Comparison of ENCODE assay signal across 25 mouse cellular contexts in genomic region chr6:73234302-73234900, GRCm38 (mm10). TPM values are rescaled to one million over a fixed set of nuclear protein-coding genes. Genes with fewer than 3 reads are reported as not detected.
A peak's percentile ranks its signal among the peaks of the same experiment; 100 is the strongest.
DNase-seq lines count a peak whose midpoint lies in the region; ATAC-seq and TF ChIP-seq lines count a peak whose summit lies in the region.
"Had no signal": no experiment of that assay in that cellular context is flagged by ENCODE, and none has a peak within 500 bp of the region (broad histone marks: within the 10 kb centered on the region; RNA-seq: fewer than 3 reads in every experiment).

No protein-coding gene starts in this region.

- peak; percentile 98 for ATAC-seq in frontal cortex, adult (ENCODE audit: low TSS enrichment)
- no peak for ATAC-seq in kidney, embryonic 15.5 days (replicated peaks; ENCODE audit: low FRiP score)
- ATAC-seq in midbrain, postnatal 0 days (ENCODE audit: low FRiP score) = no peak
- ATAC-seq in midbrain, embryonic 11.5 days (ENCODE audit: low FRiP score) = no peak
- ATAC-seq: forebrain, postnatal 0 days; intestine, embryonic 16.5 days; liver, embryonic 12.5 days; midbrain, embryonic 13.5 days; Patski had no signal

- H3K4me1 ChIP-seq in kidney, embryonic 15.5 days = no peaks in the 10 kb centered on the region
- H3K4me1 ChIP-seq in midbrain, postnatal 0 days (ENCODE audit: insufficient read depth, low read length) = no peaks in the 10 kb centered on the region
- H3K4me1 ChIP-seq in midbrain, embryonic 11.5 days (ENCODE audit: control insufficient read depth, insufficient read depth, low read length) = no peaks in the 10 kb centered on the region
- H3K4me1 ChIP-seq: embryonic facial prominence, embryonic 12.5 days; heart, embryonic 15.5 days; hindbrain, embryonic 15.5 days; midbrain, embryonic 13.5 days had no signal

- TF ChIP-seq CTCF in midbrain, postnatal 0 days (IDR thresholded peaks at IDR 0.05) = no peak

- H3K4me2 ChIP-seq in kidney, embryonic 15.5 days = no peak overlapping the region
- no peak overlapping the region for H3K4me2 ChIP-seq in midbrain, postnatal 0 days (ENCODE audit: low read depth, low read length, poor library complexity, severe bottlenecking)
- H3K4me2 ChIP-seq in midbrain, embryonic 11.5 days = no peak overlapping the region
- H3K4me2 ChIP-seq: embryonic facial prominence, embryonic 12.5 days; heart, embryonic 15.5 days; hindbrain, embryonic 15.5 days; liver, embryonic 12.5 days; midbrain, embryonic 13.5 days had no signal

- no peaks in the 10 kb centered on the region for H3K36me3 ChIP-seq in kidney, embryonic 15.5 days
- no peaks in the 10 kb centered on the region for H3K36me3 ChIP-seq in midbrain, postnatal 0 days (ENCODE audit: insufficient read depth, low read length)
- H3K36me3 ChIP-seq in midbrain, embryonic 11.5 days (ENCODE audit: control insufficient read depth, insufficient read depth, low read length) = no peaks in the 10 kb centered on the region
- H3K36me3 ChIP-seq: embryonic facial prominence, embryonic 12.5 days; heart, embryonic 15.5 days; hindbrain, embryonic 15.5 days; liver, embryonic 12.5 days; midbrain, embryonic 13.5 days had no signal

- no peak overlapping the region for H3K4me3 ChIP-seq in kidney, embryonic 15.5 days (replicated peaks)
- H3K4me3 ChIP-seq in midbrain, postnatal 0 days (ENCODE audit: low read depth, low read length) = no peak overlapping the region
- H3K4me3 ChIP-seq in midbrain, embryonic 11.5 days (ENCODE audit: low read depth, low read length) = no peak overlapping the region
- H3K4me3 ChIP-seq: embryonic facial prominence, embryonic 12.5 days; gastrocnemius, adult 2 months; heart, embryonic 15.5 days; hindbrain, embryonic 15.5 days; liver, embryonic 12.5 days; midbrain, embryonic 13.5 days had no signal

- H3K9ac ChIP-seq in kidney, embryonic 15.5 days = no peak overlapping the region
- no peak overlapping the region for H3K9ac ChIP-seq in midbrain, postnatal 0 days (replicated peaks; ENCODE audit: low read length, poor library complexity, severe bottlenecking)
- no peak overlapping the region for H3K9ac ChIP-seq in midbrain, embryonic 11.5 days (ENCODE audit: low read length)
- H3K9ac ChIP-seq: embryonic facial prominence, embryonic 12.5 days; forebrain, postnatal 0 days; heart, embryonic 15.5 days; hindbrain, embryonic 15.5 days; liver, embryonic 12.5 days; midbrain, embryonic 13.5 days had no signal

- H3K27ac ChIP-seq in kidney, embryonic 15.5 days = no peak overlapping the region
- H3K27ac ChIP-seq in midbrain, postnatal 0 days (ENCODE audit: low read depth, low read length) = no peak overlapping the region
- H3K27ac ChIP-seq in midbrain, embryonic 11.5 days (ENCODE audit: low read depth, low read length) = no peak overlapping the region
- H3K27ac ChIP-seq: embryonic facial prominence, embryonic 12.5 days; gastrocnemius, adult 2 months; heart, embryonic 15.5 days; hindbrain, embryonic 15.5 days; liver, embryonic 12.5 days; midbrain, embryonic 13.5 days had no signal

- no peaks in the 10 kb centered on the region for H3K9me3 ChIP-seq in kidney, embryonic 15.5 days (replicated peaks)
- H3K9me3 ChIP-seq in midbrain, postnatal 0 days (ENCODE audit: low read length) = no peaks in the 10 kb centered on the region
- no peaks in the 10 kb centered on the region for H3K9me3 ChIP-seq in midbrain, embryonic 11.5 days (ENCODE audit: control insufficient read depth, low read length)
- H3K9me3 ChIP-seq: embryonic facial prominence, embryonic 12.5 days; heart, embryonic 15.5 days; hindbrain, embryonic 15.5 days; liver, embryonic 12.5 days; midbrain, embryonic 13.5 days had no signal

- whole genome bisulfite sequencing in kidney, embryonic 15.5 days = 89% methylated on average over 6 of the region's 6 CpGs
- 92% methylated on average over 6 of the region's 6 CpGs for WGBS in midbrain, postnatal 0 days
- 96% methylated on average over 6 of the region's 6 CpGs for WGBS in midbrain, embryonic 11.5 days

- no peaks in the 10 kb centered on the region for H3K27me3 ChIP-seq in kidney, embryonic 15.5 days
- no peaks in the 10 kb centered on the region for H3K27me3 ChIP-seq in midbrain, postnatal 0 days (ENCODE audit: insufficient read depth, low read length)
- H3K27me3 ChIP-seq in midbrain, embryonic 11.5 days (ENCODE audit: control insufficient read depth, insufficient read depth, low read length) = no peaks in the 10 kb centered on the region
- H3K27me3 ChIP-seq: embryonic facial prominence, embryonic 12.5 days; heart, embryonic 15.5 days; hindbrain, embryonic 15.5 days; liver, embryonic 12.5 days; midbrain, embryonic 13.5 days; Patski had no signal

- DNase-seq in frontal cortex, postnatal 14 days (ENCODE audit: low spot score in 2 of 2) = no peak
- peak; percentile 36 for DNase-seq in kidney, postnatal 14 days
- peak; percentile 21 for DNase-seq in midbrain, postnatal 0 days (ENCODE audit: low spot score)
- no peak for DNase-seq in midbrain, embryonic 11.5 days (ENCODE audit: low spot score, missing footprints)
- DNase-seq in yolk sac, embryonic 10.5 days (ENCODE audit: low spot score) = no peak
- DNase-seq: adrenal gland, adult 8-10 months; cerebellum, adult 2 months; cerebellum, postnatal 25 days; forebrain, postnatal 0 days; gastrocnemius, adult 2 months; heart, postnatal 36 days; lung, adult 18-20 months; lung, postnatal 14 days; right cerebral cortex, postnatal 25 days; spleen, adult 18-20 months; thymus, postnatal 36 days had no signal

RNA-seq across cellular contexts. Expression of gene Dnah6, which starts 12.9 kb away (rescaled TPM):
- polyA plus RNA-seq in kidney, embryonic 15.5 days (2015; fragmentation: Nextera tagmentation; extraction: Ambion mirVana) = 0.08 TPM in 2 replicates
- 2.0 and 2.2 TPM in 2 replicates for total RNA-seq in midbrain, postnatal 0 days (2014; rRNA removed)
- 0.18 and 0.22 TPM in 2 replicates for polyA plus RNA-seq in midbrain, postnatal 0 days (2015; fragmentation: Nextera tagmentation; extraction: Ambion mirVana)
- polyA plus RNA-seq in midbrain, embryonic 11.5 days (2014; fragmentation: Nextera tagmentation; extraction: Ambion mirVana) = 0.04 and 0.05 TPM in 2 replicates

RNA-seq across cellular contexts. Expression of gene Suclg1, which starts 13.8 kb away (rescaled TPM):
- polyA plus RNA-seq in kidney, embryonic 15.5 days (2015; fragmentation: Nextera tagmentation; extraction: Ambion mirVana) = 202 and 210 TPM in 2 replicates
- 38.2 and 39.1 TPM in 2 replicates for total RNA-seq in midbrain, postnatal 0 days (2014; rRNA removed)
- 123 and 129 TPM in 2 replicates for polyA plus RNA-seq in midbrain, postnatal 0 days (2015; fragmentation: Nextera tagmentation; extraction: Ambion mirVana)
- 172 and 175 TPM in 2 replicates for polyA plus RNA-seq in midbrain, embryonic 11.5 days (2014; fragmentation: Nextera tagmentation; extraction: Ambion mirVana)

Comparison
In these comparisons a context has a peak if more than half of its experiments do, and no peak if none do; other contexts are left out.
1. DNase-seq: peak in kidney, postnatal 14 days (single experiment) and midbrain, postnatal 0 days (single experiment); none in frontal cortex, postnatal 14 days (0 of 2), midbrain, embryonic 11.5 days (single experiment) and yolk sac, embryonic 10.5 days (single experiment).